Mouse (Mus musculus) stomach, embryonic 16.5 days (tissue): ENCODE results near the gene Ddx59. TPM values are rescaled to one million over a fixed set of nuclear protein-coding genes. Genes with fewer than 3 reads are reported as not detected.

ENCODE experiments used
- ATAC-seq: fragments of 200-750 bp; cut with Nextera tagmentation; 2 replicates; pipeline ENCODE4 v1.8.0; 2017; ENCODE audit warnings: moderate number of reproducible peaks, moderate TSS enrichment; ENCODE audit not compliant: insufficient read depth, low FRiP score
- H3K27ac ChIP-seq: fragments of 300-500 bp; sonication (generic); 2 replicates; pipeline ENCODE4 v1.5.1; 2014; ENCODE audit warnings: low read length
- H3K27me3 ChIP-seq: fragments of 300-500 bp; sonication (generic); 2 replicates; pipeline ENCODE4 v1.6.1; 2014; ENCODE audit warnings: low read length, control low read depth, mixed read lengths; ENCODE audit not compliant: control insufficient read depth, insufficient read depth
- H3K36me3 ChIP-seq: fragments of 300-500 bp; sonication (generic); 2 replicates; pipeline ENCODE4 v1.6.1; 2014; ENCODE audit warnings: low read length; ENCODE audit not compliant: control insufficient read depth, insufficient read depth
- H3K4me1 ChIP-seq: fragments of 300-500 bp; sonication (generic); 2 replicates; pipeline ENCODE4 v1.6.1; 2014; ENCODE audit warnings: low read length, control low read depth, mixed read lengths; ENCODE audit not compliant: control insufficient read depth, insufficient read depth
- H3K4me2 ChIP-seq: fragments of 300-500 bp; sonication (generic); 2 replicates; pipeline ENCODE4 v1.6.1; 2014; ENCODE audit warnings: low read depth, low read length, mixed read lengths
- H3K4me3 ChIP-seq: fragments of 300-500 bp; sonication (generic); replicated peaks from 2 replicates; pipeline ENCODE4 v1.5.1; 2014; ENCODE audit warnings: mild to moderate bottlenecking, low read length
- H3K9ac ChIP-seq: fragments of 300-500 bp; sonication (generic); 2 replicates; pipeline ENCODE4 v1.6.1; 2014; ENCODE audit warnings: low read length
- H3K9me3 ChIP-seq: fragments of 300-500 bp; sonication (generic); replicated peaks from 2 replicates; pipeline ENCODE4 v1.6.1; 2016; ENCODE audit warnings: low read length, control low read depth; ENCODE audit not compliant: control insufficient read depth
- WGBS: fragments of 180-500 bp; shearing (Covaris S2); extraction: QIAGEN DNeasy Blood & Tissue Kit; methylation state at CpG from one replicate; pipeline ENCODE4 v1.1.7; 2014; 5-methylcytosine and 5-hydroxymethylcytosine counted together
- polyA plus RNA-seq: library from polyadenylated mRNA; unstranded; fragments of >200 nt; fragmentation: Nextera tagmentation; extraction: Ambion mirVana; gene quantifications from 2 replicates; pipeline ENCODE4 v1.2.1, GENCODE M21; 2015

Gene Ddx59
- polyA plus RNA-seq, 1 experiment from 2014 or later, result 13.6 TPM

DNA sequence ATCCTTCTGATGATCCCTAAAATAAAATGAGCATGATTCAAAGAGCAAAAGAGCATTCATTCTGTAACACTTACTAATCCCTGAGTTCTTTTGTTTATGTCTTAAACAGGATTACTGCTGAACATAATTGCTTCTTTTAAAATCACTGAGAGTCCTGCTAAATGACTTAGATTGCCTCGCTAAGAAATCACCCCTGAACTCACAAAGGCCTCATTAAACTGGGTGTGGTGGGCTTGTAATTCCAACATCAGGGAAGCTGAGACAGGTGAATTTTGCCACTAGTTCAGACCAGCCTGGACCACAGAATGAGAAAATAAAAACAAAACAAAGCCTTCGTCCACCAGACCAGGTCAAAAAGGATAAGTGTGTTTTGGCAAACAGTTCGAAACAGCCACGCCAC lies 42.3 kb downstream of the Ddx59 start:
- Histone ChIP-seq H3K36me3 (no peaks in the 10 kb centered on the region), H3K4me3 (no peak overlapping the region), H3K9me3 (no peaks in the 10 kb centered on the region), H3K4me2 (no peak overlapping the region), H3K27me3 (no peaks in the 10 kb centered on the region), H3K27ac (no peak overlapping the region), H3K4me1 (no peaks in the 10 kb centered on the region), H3K9ac (no peak overlapping the region)
- ATAC-seq, result no peak
- 75% methylated on average over 4 of the region's 4 CpGs for WGBS

DNA sequence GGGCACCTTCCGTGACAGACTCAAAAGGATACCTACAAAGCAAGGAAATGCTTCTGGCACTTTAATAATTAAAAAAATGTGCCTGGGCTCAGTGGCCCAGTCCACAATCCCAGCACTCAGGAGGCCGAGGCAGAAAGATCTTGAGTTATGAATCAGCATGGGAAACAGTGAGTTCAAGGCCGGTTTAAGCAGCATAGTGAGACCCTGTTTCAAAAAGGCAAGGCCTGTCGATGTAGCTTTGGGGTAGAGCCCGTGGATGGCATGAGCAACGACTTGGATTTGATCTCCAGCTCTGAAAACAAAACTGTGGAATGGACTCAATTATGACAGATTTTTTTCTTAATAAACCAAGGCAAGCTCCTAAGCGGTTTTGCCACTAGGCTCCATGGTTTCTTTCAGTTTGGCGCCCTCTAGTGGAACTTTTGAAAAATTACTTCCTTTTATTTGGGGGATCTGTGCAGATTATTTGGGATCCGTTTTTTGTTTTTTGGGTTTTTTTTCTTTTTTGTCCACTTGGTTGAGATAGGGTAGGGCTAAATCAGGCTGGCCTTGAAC lies 43.7 kb downstream of the Ddx59 start:
- Histone ChIP-seq H3K27me3 (no peaks in the 10 kb centered on the region), H3K4me2 (no peak overlapping the region), H3K9me3 (no peaks in the 10 kb centered on the region), H3K4me3 (no peak overlapping the region), H3K9ac (no peak overlapping the region), H3K27ac (no peak overlapping the region; the same call in 1 of the 2 replicates), H3K36me3 (no peaks in the 10 kb centered on the region), H3K4me1 (no peaks in the 10 kb centered on the region)
- 27% methylated on average over 9 of the region's 9 CpGs for WGBS
- no peak; the same call in 1 of the 2 replicates for ATAC-seq

DNA sequence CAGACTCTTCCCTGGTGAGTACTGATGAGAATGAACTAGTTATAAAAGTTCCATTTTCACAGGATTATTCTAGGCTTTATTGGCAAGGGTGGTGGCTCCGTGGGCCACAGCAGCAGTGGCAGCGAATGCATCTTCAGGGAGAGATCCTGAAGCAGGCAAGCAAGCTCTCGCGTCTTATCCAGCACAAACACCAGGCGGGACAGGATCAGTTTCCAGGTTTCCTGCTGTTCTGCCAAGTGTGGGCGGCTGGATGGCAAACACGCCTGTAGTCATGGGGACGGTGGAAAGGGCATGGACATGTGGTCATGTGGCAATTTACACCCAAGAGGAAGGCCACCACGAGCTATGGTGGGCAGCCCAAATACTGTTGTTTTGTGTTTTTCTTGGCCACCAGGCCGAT lies 47.4 kb downstream of the Ddx59 start:
- no peaks in the 10 kb centered on the region for H3K36me3 ChIP-seq
- no peak overlapping the region for H3K4me2 ChIP-seq
- H3K9me3 ChIP-seq, result no peaks in the 10 kb centered on the region
- H3K9ac ChIP-seq, result no peak overlapping the region
- H3K4me1 ChIP-seq, result peaks cover 6% of the 10 kb centered on the region; the same call in 1 of the 2 replicates
- no peak overlapping the region for H3K4me3 ChIP-seq
- H3K27me3 ChIP-seq, result no peaks in the 10 kb centered on the region
- WGBS, result 48% methylated on average over 10 of the region's 10 CpGs
- no peak for ATAC-seq
- H3K27ac ChIP-seq, result no peak overlapping the region

DNA sequence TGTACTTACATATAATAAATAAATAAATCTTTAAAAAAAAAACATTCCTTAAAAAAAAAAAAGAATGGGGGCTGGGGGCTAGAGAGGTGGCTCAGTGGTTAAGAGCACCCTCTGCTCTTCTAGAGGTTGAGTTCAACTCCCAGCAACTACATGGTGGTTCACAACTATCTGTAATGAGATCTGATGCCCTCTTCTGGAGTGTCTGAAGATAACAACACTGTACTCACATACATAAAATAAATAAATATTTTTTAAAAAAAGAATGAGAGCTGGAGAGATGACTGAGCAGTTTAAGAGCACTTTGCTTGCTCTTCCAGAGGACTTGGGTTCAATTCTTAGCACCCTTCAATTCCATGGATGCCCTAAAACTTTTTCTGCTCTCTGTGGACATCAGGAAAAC lies 50.1 kb downstream of the Ddx59 start:
- no peak overlapping the region for H3K27ac ChIP-seq
- peaks cover 6% of the 10 kb centered on the region; the same call in 1 of the 2 replicates for H3K4me1 ChIP-seq
- no peaks in the 10 kb centered on the region for H3K9me3 ChIP-seq
- no peak for ATAC-seq
- H3K36me3 ChIP-seq, result no peaks in the 10 kb centered on the region
- H3K4me3 ChIP-seq, result no peak overlapping the region
- H3K27me3 ChIP-seq, result no peaks in the 10 kb centered on the region
- H3K4me2 ChIP-seq, result no peak overlapping the region
- no peak overlapping the region for H3K9ac ChIP-seq

DNA sequence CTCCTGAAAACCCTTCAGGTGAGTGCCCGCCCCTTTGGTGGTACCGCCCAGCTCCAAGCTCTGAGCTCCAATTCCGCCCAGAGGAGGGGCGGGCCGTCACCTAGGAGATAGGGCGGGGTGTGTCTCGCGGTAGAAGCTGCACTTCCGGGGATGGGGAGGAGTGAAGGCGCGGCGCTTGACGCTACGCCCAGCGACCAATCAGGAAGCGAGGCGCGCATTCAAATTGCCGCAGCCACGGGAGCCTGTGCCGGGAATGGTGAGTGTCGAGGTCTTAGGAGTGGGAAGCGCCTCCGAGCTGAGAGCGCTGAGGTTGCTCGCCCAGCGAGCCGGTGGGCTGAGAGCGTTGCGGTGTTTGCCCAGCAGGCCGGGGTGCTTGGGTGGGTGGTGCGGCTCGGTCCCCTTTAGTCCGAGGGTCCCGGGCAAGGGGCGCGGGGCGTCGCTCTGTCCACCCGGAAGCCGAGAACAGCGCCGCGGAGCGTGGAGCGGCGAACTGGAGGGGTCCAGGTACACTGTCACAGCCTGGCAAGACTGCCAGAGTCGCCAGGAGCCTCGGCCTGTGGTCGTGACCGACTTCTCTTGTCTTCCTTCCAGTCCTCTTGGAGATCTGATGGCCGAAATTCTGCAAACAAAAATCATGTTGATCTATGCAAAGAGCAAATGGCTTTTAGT lies 51.2 kb downstream of the Ddx59 start, which contains the start of gene Kif14:
Kif14 (plus strand) TSS at position 201 of the 669 bp plus-strand sequence.
- Histone ChIP-seq H3K27me3 (no peaks in the 10 kb centered on the region), H3K9me3 (no peaks in the 10 kb centered on the region), H3K4me1 (peaks cover 11% of the 10 kb centered on the region), H3K36me3 (no peaks in the 10 kb centered on the region), H3K4me3 (peak within 1 kb of the TSS; percentile 81), H3K4me2 (peak within 1 kb of the TSS; percentile 98), H3K27ac (no peak within 1 kb of the TSS), H3K9ac (peak within 1 kb of the TSS; percentile 77)
- under 1% methylated on average over 52 of the region's 52 CpGs for WGBS
- peak; percentile 99 for ATAC-seq

DNA sequence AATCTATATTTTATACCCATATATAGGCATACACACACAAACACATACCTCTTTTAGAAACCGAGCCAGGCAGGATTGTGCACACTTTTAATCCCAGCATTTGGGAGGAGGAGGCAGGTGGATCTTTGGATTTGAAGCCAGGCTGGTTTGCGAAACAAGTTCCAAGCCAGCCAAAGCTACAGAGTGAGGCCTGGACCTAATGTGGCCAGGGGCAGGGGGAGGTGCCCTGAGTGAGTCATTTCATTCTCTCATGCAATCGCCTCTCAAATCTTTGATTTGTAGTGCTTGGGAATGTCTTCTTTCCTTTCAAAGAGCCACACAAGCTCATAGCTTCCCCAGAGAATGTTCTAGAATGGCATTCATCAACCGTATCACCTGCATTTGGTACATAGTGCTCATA lies 54.3 kb downstream of the Ddx59 start:
- H3K9me3 ChIP-seq, result no peaks in the 10 kb centered on the region
- WGBS, result 84% methylated on average over 4 of the region's 4 CpGs
- no peak overlapping the region for H3K27ac ChIP-seq
- H3K9ac ChIP-seq, result no peak overlapping the region
- H3K4me3 ChIP-seq, result no peak overlapping the region
- no peaks in the 10 kb centered on the region; the same call in none of the 2 replicates for H3K36me3 ChIP-seq
- no peak overlapping the region for H3K4me2 ChIP-seq
- no peaks in the 10 kb centered on the region for H3K27me3 ChIP-seq
- no peak for ATAC-seq
- H3K4me1 ChIP-seq, result peaks cover 11% of the 10 kb centered on the region

DNA sequence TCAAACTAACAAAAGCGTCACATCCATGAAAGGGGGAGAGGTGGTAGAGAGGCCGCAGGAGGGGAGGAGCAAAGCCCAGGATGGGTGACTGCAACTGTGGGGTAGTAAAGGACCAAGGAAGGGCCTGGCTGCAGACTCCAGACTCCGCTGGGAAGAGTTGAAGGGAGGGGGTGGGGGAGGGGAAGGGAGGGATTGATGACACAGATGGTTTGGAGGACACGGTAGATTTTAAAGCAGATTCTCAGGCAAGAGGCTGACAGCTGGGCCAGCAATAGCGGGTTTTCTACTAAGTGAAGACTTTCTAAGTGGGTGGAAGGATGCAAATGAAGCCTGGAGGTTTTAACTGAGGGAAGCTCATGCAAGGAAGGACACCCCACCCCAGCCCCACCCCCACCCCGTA lies 55.4 kb downstream of the Ddx59 start:
- Histone ChIP-seq H3K36me3 (no peaks in the 10 kb centered on the region; the same call in none of the 2 replicates), H3K4me1 (peaks cover 11% of the 10 kb centered on the region), H3K9me3 (no peaks in the 10 kb centered on the region), H3K4me3 (no peak overlapping the region), H3K9ac (no peak overlapping the region), H3K4me2 (no peak overlapping the region), H3K27ac (no peak overlapping the region), H3K27me3 (no peaks in the 10 kb centered on the region)
- ATAC-seq, result no peak
- 37% methylated on average over 6 of the region's 6 CpGs for WGBS

Other genes starting within 250 kb of the Ddx59 start
- gene Mroh3, start 202.4 kb upstream of the Ddx59 start, polyA plus RNA-seq, result 0.95 and 1.3 TPM in 2 replicates
- 39.8 and 44.1 TPM in 2 replicates for gene Inava, start 181.0 kb upstream of the Ddx59 start, polyA plus RNA-seq
- not detected in 2 replicates for gene Gpr25, start 154.4 kb upstream of the Ddx59 start, polyA plus RNA-seq
- gene Camsap2, start 69.2 kb upstream of the Ddx59 start, polyA plus RNA-seq, result 9.2 and 9.3 TPM in 2 replicates
- gene Kif14, start 51.1 kb downstream of the Ddx59 start, polyA plus RNA-seq, result 4.3 and 5.2 TPM in 2 replicates
- 11.9 and 13.6 TPM in 2 replicates for gene Zfp281, start 209.6 kb downstream of the Ddx59 start, polyA plus RNA-seq